Mouse (Mus musculus): Measurements from ENCODE around the gene 4930469K13Rik.

Gene 4930469K13Rik

DNA sequence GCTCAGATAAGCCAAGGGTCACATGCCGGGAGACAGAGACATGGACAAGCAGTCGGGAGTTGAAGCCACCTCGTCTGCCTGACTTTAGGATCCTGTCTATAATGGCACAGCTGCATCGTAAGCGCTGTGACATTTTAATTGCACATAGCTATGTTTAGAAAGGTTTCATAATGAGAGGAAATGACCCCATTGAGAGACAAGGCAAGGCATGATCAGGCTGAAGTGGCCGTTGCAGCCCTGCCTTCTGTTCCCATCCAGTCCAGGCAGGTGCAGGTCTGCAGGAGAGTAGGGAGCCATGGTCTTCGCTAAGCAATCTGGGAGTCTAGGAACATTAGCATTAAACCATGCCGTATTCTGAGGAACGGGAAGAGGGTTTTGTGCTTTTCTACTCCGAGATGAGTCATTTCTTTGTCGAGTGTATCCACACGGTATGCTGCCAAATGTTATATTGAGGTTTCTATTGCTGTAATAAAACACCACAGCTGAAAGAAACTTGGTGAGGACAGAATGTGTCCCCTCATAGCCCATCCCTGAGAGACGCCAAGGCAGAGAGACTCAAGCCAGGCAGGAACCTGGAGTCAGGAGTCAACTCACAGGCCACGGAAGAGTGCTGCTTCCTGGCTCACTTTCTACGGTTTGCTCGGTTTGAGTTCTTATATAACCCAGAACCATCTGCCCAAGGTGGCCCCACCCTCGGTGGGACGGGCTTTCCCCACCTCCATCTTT, 165.8 kb downstream of the 4930469K13Rik start:
- no peak for DNase-seq

DNA sequence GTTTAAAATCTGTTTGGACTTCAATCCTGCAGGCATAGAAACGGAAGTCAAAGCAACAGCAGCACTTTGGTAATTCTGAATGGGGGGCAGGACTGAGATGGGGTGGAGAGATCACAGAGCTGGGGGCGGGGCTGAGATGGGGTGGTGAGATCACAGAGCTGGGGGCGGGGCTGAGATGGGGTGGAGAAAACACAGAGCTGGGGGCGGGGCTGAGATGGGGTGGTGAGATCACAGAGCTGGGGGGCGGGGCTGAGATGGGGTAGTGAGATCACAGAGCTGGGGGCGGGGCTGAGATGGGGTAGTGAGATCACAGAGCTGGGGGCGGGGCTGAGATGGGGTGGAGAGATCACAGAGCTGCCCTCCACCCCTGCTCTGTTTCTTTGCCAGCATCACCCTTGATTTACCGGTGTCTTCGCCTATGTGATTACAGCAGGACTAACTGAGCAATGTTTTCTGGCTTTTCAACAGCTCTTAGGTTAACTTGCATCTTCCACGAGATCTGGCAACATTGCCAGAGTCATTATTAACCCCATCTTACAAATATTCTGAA, 166.4 kb downstream of the 4930469K13Rik start:
- peak; percentile 58 for DNase-seq

GRCm38 (mm10) chr11:33929412-33929811, 168.9 kb downstream of the 4930469K13Rik start:
- DNase-seq = no peak

DNA sequence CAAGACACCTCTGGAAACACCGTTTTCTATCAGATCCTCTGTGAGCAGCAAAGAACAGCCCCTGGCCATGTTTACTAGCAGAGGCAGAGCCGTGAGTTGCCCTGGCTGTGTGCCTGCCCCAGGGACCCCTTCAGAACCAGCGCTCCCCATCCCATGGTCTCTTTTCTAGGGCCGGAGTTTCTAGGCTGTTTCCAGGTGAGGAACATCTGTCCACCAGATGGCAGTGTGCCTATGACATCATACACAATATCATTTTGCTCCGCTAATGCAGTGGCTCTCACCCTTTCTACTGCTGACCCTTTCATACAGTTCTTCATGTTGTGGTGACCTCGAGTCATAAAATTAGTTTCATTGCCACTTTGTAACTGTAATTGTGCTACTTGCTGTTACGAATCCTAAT, 169.7 kb downstream of the 4930469K13Rik start:
- peak; percentile 68 for DNase-seq

DNA sequence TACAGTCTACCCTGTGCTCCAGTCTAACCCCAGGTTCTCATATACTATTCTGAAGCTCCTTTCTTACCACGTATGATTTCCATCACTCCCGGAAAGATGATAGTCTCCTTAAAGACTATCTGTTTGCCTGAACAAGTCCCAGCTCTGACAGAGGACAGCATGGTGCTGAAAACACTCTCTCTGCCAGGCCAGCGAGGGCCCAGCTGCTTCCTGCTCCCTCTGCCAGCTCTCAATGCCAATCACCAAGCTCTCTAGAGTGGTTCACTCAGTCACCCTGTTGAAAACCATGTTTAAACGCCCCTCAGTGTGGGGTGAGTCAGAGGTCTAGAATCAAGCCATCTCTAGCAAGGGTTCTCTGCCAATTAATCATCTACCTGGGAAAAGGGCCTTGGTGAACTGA, 170.5 kb downstream of the 4930469K13Rik start:
- DNase-seq = peak; percentile 11

GRCm38 (mm10) chr11:33927321-33927720, 171.0 kb downstream of the 4930469K13Rik start:
- DNase-seq = no peak

- no peak for DNase-seq
Observed at GRCm38 (mm10) chr11:33926551-33926950, 171.8 kb downstream of the 4930469K13Rik start.

- DNase-seq = no peak
Observed at GRCm38 (mm10) chr11:33925778-33926177, 172.6 kb downstream of the 4930469K13Rik start.

All from lung, postnatal 36 days (tissue).